Mouse (Mus musculus) heart, adult 8-10 months (tissue): ENCODE data around the gene Phf5a. TPM values are rescaled to one million over a fixed set of nuclear protein-coding genes. Genes with fewer than 3 reads are reported as not detected.

Source experiments
- DNase-seq: peaks from one replicate; pipeline ENCODE4 v3.0.0; 2022; ENCODE audit warnings: low spot score
- total RNA-seq, 4 experiments: library from RNA; stranded (reverse); gene quantifications; 2 replicates each; pipeline ENCODE4 v1.2.4; 2022

Gene Phf5a
- total RNA-seq, 4 experiments from 2014 or later = 31.9 to 39.3 (median 33.9) TPM

GRCm38 (mm10) chr15:81849104-81849503, 22.6 kb downstream of the Phf5a start:
- DNase-seq = no peak

- peak; percentile 66 for DNase-seq
These were observed 23.4 kb downstream of the Phf5a start for GRCm38 (mm10) chr15:81848301-81848700.

GRCm38 (mm10) chr15:81847861-81848260, 23.9 kb downstream of the Phf5a start:
- no peak for DNase-seq

- DNase-seq = no peak
These were observed 24.6 kb downstream of the Phf5a start for GRCm38 (mm10) chr15:81847161-81847560.

- no peak for DNase-seq
These were observed 25.0 kb downstream of the Phf5a start for GRCm38 (mm10) chr15:81846755-81847154.

GRCm38 (mm10) chr15:81845724-81846123, 26.0 kb downstream of the Phf5a start:
- DNase-seq = peak; percentile 75

GRCm38 (mm10) chr15:81845033-81845625, 26.6 kb downstream of the Phf5a start:
- no peak for DNase-seq

GRCm38 (mm10) chr15:81842275-81842674, 29.4 kb downstream of the Phf5a start:
- DNase-seq = no peak

- DNase-seq = no peak
These were observed 31.4 kb downstream of the Phf5a start for GRCm38 (mm10) chr15:81840306-81840705.

- DNase-seq = peak; percentile 93
These were observed 32.1 kb downstream of the Phf5a start for GRCm38 (mm10) chr15:81839634-81840033.

- no peak for DNase-seq
These were observed 33.0 kb downstream of the Phf5a start for GRCm38 (mm10) chr15:81838554-81839235.

- DNase-seq = no peak
These were observed 34.5 kb downstream of the Phf5a start for GRCm38 (mm10) chr15:81836966-81837920.

- DNase-seq = peak; percentile 94
These were observed 35.4 kb downstream of the Phf5a start for GRCm38 (mm10) chr15:81836124-81836821.

- no peak for DNase-seq
These were observed 36.5 kb downstream of the Phf5a start for GRCm38 (mm10) chr15:81835007-81835880.

GRCm38 (mm10) chr15:81834171-81834841, 37.4 kb downstream of the Phf5a start:
- peak; percentile 72 for DNase-seq

- no peak for DNase-seq
These were observed 38.2 kb downstream of the Phf5a start for GRCm38 (mm10) chr15:81833481-81833880.

- DNase-seq = no peak
These were observed 39.5 kb downstream of the Phf5a start for GRCm38 (mm10) chr15:81832219-81832618.

- peak; percentile 91 for DNase-seq
These were observed 40.4 kb downstream of the Phf5a start for GRCm38 (mm10) chr15:81831136-81831825.

- no peak for DNase-seq
These were observed 41.2 kb downstream of the Phf5a start for GRCm38 (mm10) chr15:81830530-81830929.
